Mouse (Mus musculus): Measurements from ENCODE around the gene Ciita. TPM values are rescaled to one million over a fixed set of nuclear protein-coding genes. Genes with fewer than 3 reads are reported as not detected.

The Ciita gene
- polyA plus RNA-seq, 1 experiment from 2014 or later = 0.36 TPM

- Histone ChIP-seq H3K4me2 (replicated peaks) (no peak overlapping the region), H3K36me3 (no peaks in the 10 kb centered on the region), H3K4me1 (no peaks in the 10 kb centered on the region), H3K4me3 (no peak overlapping the region), H3K9me3 (no peaks in the 10 kb centered on the region), H3K9ac (no peak overlapping the region), H3K27me3 (no peaks in the 10 kb centered on the region), H3K27ac (no peak overlapping the region)
- ATAC-seq (ENCODE audit: insufficient number of reproducible peaks, insufficient read depth, low FRiP score, low TSS enrichment) = no peak
- WGBS = 72% methylated on average over 5 of the region's 5 CpGs
These were observed 18.3 kb downstream of the Ciita start for GRCm38 (mm10) chr16:10498096-10498602.

- 41% methylated on average over 1 of the region's 1 CpGs for WGBS
- H3K4me1 ChIP-seq = no peaks in the 10 kb centered on the region
- H3K4me2 ChIP-seq (replicated peaks) = no peak overlapping the region
- ATAC-seq (ENCODE audit: insufficient number of reproducible peaks, insufficient read depth, low FRiP score, low TSS enrichment) = no peak
- no peaks in the 10 kb centered on the region for H3K36me3 ChIP-seq
- no peak overlapping the region for H3K9ac ChIP-seq
- H3K9me3 ChIP-seq = no peaks in the 10 kb centered on the region
- H3K4me3 ChIP-seq = no peak overlapping the region
- no peaks in the 10 kb centered on the region for H3K27me3 ChIP-seq
- no peak overlapping the region for H3K27ac ChIP-seq
These were observed 19.3 kb downstream of the Ciita start for GRCm38 (mm10) chr16:10499122-10499521.

- Histone ChIP-seq H3K4me1 (no peaks in the 10 kb centered on the region), H3K9ac (no peak overlapping the region), H3K27ac (no peak overlapping the region), H3K4me3 (no peak overlapping the region), H3K4me2 (replicated peaks) (no peak overlapping the region), H3K9me3 (no peaks in the 10 kb centered on the region), H3K36me3 (no peaks in the 10 kb centered on the region), H3K27me3 (no peaks in the 10 kb centered on the region)
- 14% methylated on average over 8 of the region's 8 CpGs for WGBS
- ATAC-seq (ENCODE audit: insufficient number of reproducible peaks, insufficient read depth, low FRiP score, low TSS enrichment) = no peak
These were observed 22.0 kb downstream of the Ciita start for GRCm38 (mm10) chr16:10501865-10502264.

GRCm38 (mm10) chr16:10503058-10503457, 23.2 kb downstream of the Ciita start:
- WGBS = 78% methylated on average over 2 of the region's 2 CpGs
- H3K27me3 ChIP-seq = no peaks in the 10 kb centered on the region
- no peak for ATAC-seq (ENCODE audit: insufficient number of reproducible peaks, insufficient read depth, low FRiP score, low TSS enrichment)

GRCm38 (mm10) chr16:10507445-10507844, 27.6 kb downstream of the Ciita start:
- H3K9ac ChIP-seq = no peak overlapping the region
- no peaks in the 10 kb centered on the region for H3K36me3 ChIP-seq
- H3K4me1 ChIP-seq = no peaks in the 10 kb centered on the region
- H3K4me3 ChIP-seq = no peak overlapping the region
- no peak overlapping the region for H3K27ac ChIP-seq
- ATAC-seq (ENCODE audit: insufficient number of reproducible peaks, insufficient read depth, low FRiP score, low TSS enrichment) = no peak
- H3K4me2 ChIP-seq (replicated peaks) = no peak overlapping the region
- H3K27me3 ChIP-seq = 0 out of 2 replicates have a peak, but pooled peaks cover 3% of the 10 kb centered on the region
- 67% methylated on average over 4 of the region's 4 CpGs for WGBS
- no peaks in the 10 kb centered on the region for H3K9me3 ChIP-seq

More at GRCm38 (mm10) chr16:10503058-10503457, 23.2 kb downstream of the Ciita start:
- Histone ChIP-seq H3K36me3 (no peaks in the 10 kb centered on the region), H3K9me3 (no peaks in the 10 kb centered on the region), H3K9ac (no peak overlapping the region), H3K4me3 (no peak overlapping the region), H3K4me1 (no peaks in the 10 kb centered on the region), H3K27ac (no peak overlapping the region), H3K4me2 (replicated peaks) (no peak overlapping the region)

- H3K4me2 ChIP-seq (replicated peaks) = no peak overlapping the region
- 55% methylated on average over 6 of the region's 6 CpGs for WGBS
- H3K27ac ChIP-seq = no peak overlapping the region
- no peaks in the 10 kb centered on the region for H3K36me3 ChIP-seq
- 0 out of 2 replicates have a peak, but pooled peaks cover 3% of the 10 kb centered on the region for H3K27me3 ChIP-seq
- H3K4me3 ChIP-seq = no peak overlapping the region
- no peak for ATAC-seq (ENCODE audit: insufficient number of reproducible peaks, insufficient read depth, low FRiP score, low TSS enrichment)
- H3K9me3 ChIP-seq = no peaks in the 10 kb centered on the region
- no peaks in the 10 kb centered on the region for H3K4me1 ChIP-seq
- no peak overlapping the region for H3K9ac ChIP-seq
These were observed 28.8 kb downstream of the Ciita start for GRCm38 (mm10) chr16:10508691-10509090.

GRCm38 (mm10) chr16:10510477-10511133, 30.7 kb downstream of the Ciita start:
- Histone ChIP-seq H3K9me3 (no peaks in the 10 kb centered on the region), H3K4me1 (no peaks in the 10 kb centered on the region), H3K4me2 (replicated peaks) (no peak overlapping the region), H3K4me3 (no peak overlapping the region), H3K27me3 (0 out of 2 replicates have a peak, but pooled peaks cover 3% of the 10 kb centered on the region), H3K9ac (no peak overlapping the region), H3K36me3 (no peaks in the 10 kb centered on the region), H3K27ac (no peak overlapping the region)
- ATAC-seq (ENCODE audit: insufficient number of reproducible peaks, insufficient read depth, low FRiP score, low TSS enrichment) = no peak
- 51% methylated on average over 14 of the region's 14 CpGs for WGBS

- no peak overlapping the region for H3K9ac ChIP-seq
- no peak overlapping the region for H3K4me2 ChIP-seq (replicated peaks)
- no peak overlapping the region for H3K4me3 ChIP-seq
- no peak overlapping the region for H3K27ac ChIP-seq
- no peaks in the 10 kb centered on the region for H3K4me1 ChIP-seq
- no peaks in the 10 kb centered on the region for H3K36me3 ChIP-seq
- no peaks in the 10 kb centered on the region for H3K9me3 ChIP-seq
- WGBS = 84% methylated on average over 12 of the region's 12 CpGs
- ATAC-seq (ENCODE audit: insufficient number of reproducible peaks, insufficient read depth, low FRiP score, low TSS enrichment) = no peak
- 0 out of 2 replicates have a peak, but pooled peaks cover 3% of the 10 kb centered on the region for H3K27me3 ChIP-seq
These were observed 31.3 kb downstream of the Ciita start for GRCm38 (mm10) chr16:10511134-10511520.

GRCm38 (mm10) chr16:10515953-10516572, 36.2 kb downstream of the Ciita start:
- ATAC-seq (ENCODE audit: insufficient number of reproducible peaks, insufficient read depth, low FRiP score, low TSS enrichment) = no peak
- H3K36me3 ChIP-seq = no peaks in the 10 kb centered on the region
- 87% methylated on average over 12 of the region's 12 CpGs for WGBS
- no peak overlapping the region for H3K27ac ChIP-seq
- H3K9me3 ChIP-seq = no peaks in the 10 kb centered on the region
- H3K4me1 ChIP-seq = peaks cover 4% of the 10 kb centered on the region; the same call in 1 of the 2 replicates
- no peak overlapping the region for H3K9ac ChIP-seq
- 0 out of 2 replicates have a peak, but pooled peaks cover 2% of the 10 kb centered on the region for H3K27me3 ChIP-seq
- H3K4me3 ChIP-seq = no peak overlapping the region
- H3K4me2 ChIP-seq (replicated peaks) = no peak overlapping the region

GRCm38 (mm10) chr16:10518030-10518429, 38.2 kb downstream of the Ciita start:
- WGBS = 39% methylated on average over 5 of the region's 5 CpGs
- no peak overlapping the region for H3K4me3 ChIP-seq
- no peak for ATAC-seq (ENCODE audit: insufficient number of reproducible peaks, insufficient read depth, low FRiP score, low TSS enrichment)

GRCm38 (mm10) chr16:10520908-10521614, 41.2 kb downstream of the Ciita start:
- WGBS = 58% methylated on average over 2 of the region's 2 CpGs
- no peak overlapping the region for H3K9ac ChIP-seq
- no peak overlapping the region for H3K4me2 ChIP-seq (replicated peaks)
- H3K9me3 ChIP-seq = no peaks in the 10 kb centered on the region
- ATAC-seq (ENCODE audit: insufficient number of reproducible peaks, insufficient read depth, low FRiP score, low TSS enrichment) = no peak
- no peak overlapping the region for H3K27ac ChIP-seq
- H3K4me3 ChIP-seq = no peak overlapping the region
- peaks cover 4% of the 10 kb centered on the region; the same call in 1 of the 2 replicates for H3K4me1 ChIP-seq
- no peaks in the 10 kb centered on the region for H3K27me3 ChIP-seq
- H3K36me3 ChIP-seq = no peaks in the 10 kb centered on the region

More at GRCm38 (mm10) chr16:10518030-10518429, 38.2 kb downstream of the Ciita start:
- Histone ChIP-seq H3K4me1 (peaks cover 4% of the 10 kb centered on the region; the same call in 1 of the 2 replicates), H3K27ac (no peak overlapping the region), H3K4me2 (replicated peaks) (no peak overlapping the region), H3K27me3 (no peaks in the 10 kb centered on the region), H3K36me3 (no peaks in the 10 kb centered on the region), H3K9ac (no peak overlapping the region), H3K9me3 (no peaks in the 10 kb centered on the region)
